Mouse (Mus musculus) small intestine, adult 2 months (tissue): ENCODE measurements around the gene Cltc. TPM values are rescaled to one million over a fixed set of nuclear protein-coding genes. Genes with fewer than 3 reads are reported as not detected.
A peak's percentile ranks its signal among the peaks of the same experiment; 100 is the strongest.

Source experiments
- H3K27ac ChIP-seq: fragments of 200-500 bp; 2 replicates; pipeline ENCODE4 v1.5.1; 2012; ENCODE audit warnings: low read depth, low read length, control low read depth, inconsistent platforms; ENCODE audit not compliant: insufficient read depth
- H3K27me3 ChIP-seq: fragments of 200-500 bp; 2 replicates; pipeline ENCODE4 v1.6.1; 2012; ENCODE audit warnings: mild to moderate bottlenecking, moderate library complexity, low read length, inconsistent platforms; ENCODE audit not compliant: control insufficient read depth, insufficient read depth
- H3K36me3 ChIP-seq: fragments of 200-500 bp; 2 replicates; pipeline ENCODE4 v1.6.1; 2012; ENCODE audit warnings: mild to moderate bottlenecking, low read length, control low read depth, inconsistent platforms; ENCODE audit not compliant: control insufficient read depth, insufficient read depth
- H3K4me1 ChIP-seq: fragments of 200-500 bp; 2 replicates; pipeline ENCODE4 v1.6.1; 2012; ENCODE audit warnings: low read length, inconsistent platforms, mixed read lengths; ENCODE audit not compliant: control insufficient read depth, insufficient read depth, insufficient read length
- H3K4me3 ChIP-seq: fragments of 200-500 bp; 2 replicates; pipeline ENCODE4 v1.5.1; 2012; ENCODE audit warnings: low read depth, mild to moderate bottlenecking, control low read depth, inconsistent platforms, low read length, moderate library complexity
- CTCF ChIP-seq: fragments of 200-500 bp; IDR thresholded peaks from 2 replicates; pipeline ENCODE4 v1.5.1; 2012; ENCODE audit warnings: low read depth, mild to moderate bottlenecking, control low read depth, inconsistent platforms, low read length, moderate library complexity, mixed read lengths; ENCODE audit not compliant: insufficient replicate concordance, insufficient read length; ENCODE audit errors: extremely low read depth
- POLR2A ChIP-seq: fragments of 200-500 bp; IDR thresholded peaks from 2 replicates; pipeline ENCODE4 v1.6.1; 2012; ENCODE audit warnings: low read depth, mild to moderate bottlenecking, control low read depth, inconsistent platforms, low read length, moderate library complexity
- WGBS: fragments of 180-500 bp; shearing (Covaris S2); methylation state at CpG from one replicate; pipeline ENCODE4 v1.1.7; 2018; 5-methylcytosine and 5-hydroxymethylcytosine counted together
- polyA plus RNA-seq: library from polyadenylated mRNA; depleted of rRNA; stranded (reverse); fragments of >200 nt; gene quantifications from 2 replicates; pipeline ENCODE4 v1.2.3, GENCODE M21; 2012

Cltc gene
- polyA plus RNA-seq, 1 experiment = 74.8 TPM

DNA sequence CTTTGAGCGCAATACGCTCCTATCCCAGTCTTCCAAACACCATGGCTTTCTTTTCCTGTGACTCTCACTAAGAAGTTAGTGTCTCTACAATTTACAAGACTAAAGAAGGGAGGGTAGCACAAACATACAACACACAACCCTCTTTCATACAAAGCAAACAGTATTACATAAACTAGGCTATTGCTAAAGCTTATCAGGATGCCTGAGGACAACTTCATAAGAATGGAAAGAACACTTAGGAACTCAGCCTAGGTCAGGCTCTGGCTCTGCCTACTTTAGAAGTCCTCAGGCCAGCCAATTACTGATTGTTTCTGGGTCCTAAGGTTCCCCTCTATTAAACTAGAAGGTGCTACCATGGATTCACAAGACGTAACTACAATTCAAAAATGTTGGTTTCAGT, 76.6 kb downstream of the Cltc start:
- 82% methylated on average over 3 of the region's 3 CpGs for WGBS
- peaks cover 12% of the 10 kb centered on the region; the same call in 1 of the 2 replicates for H3K4me1 ChIP-seq
- TF ChIP-seq POLR2A (no peak), CTCF (no peak)
- no peak overlapping the region for H3K4me3 ChIP-seq
- no peaks in the 10 kb centered on the region for H3K27me3 ChIP-seq
- H3K36me3 ChIP-seq = 0 out of 2 replicates have a peak, but pooled peaks cover 2% of the 10 kb centered on the region
- H3K27ac ChIP-seq = peak overlapping the region; percentile 71

DNA sequence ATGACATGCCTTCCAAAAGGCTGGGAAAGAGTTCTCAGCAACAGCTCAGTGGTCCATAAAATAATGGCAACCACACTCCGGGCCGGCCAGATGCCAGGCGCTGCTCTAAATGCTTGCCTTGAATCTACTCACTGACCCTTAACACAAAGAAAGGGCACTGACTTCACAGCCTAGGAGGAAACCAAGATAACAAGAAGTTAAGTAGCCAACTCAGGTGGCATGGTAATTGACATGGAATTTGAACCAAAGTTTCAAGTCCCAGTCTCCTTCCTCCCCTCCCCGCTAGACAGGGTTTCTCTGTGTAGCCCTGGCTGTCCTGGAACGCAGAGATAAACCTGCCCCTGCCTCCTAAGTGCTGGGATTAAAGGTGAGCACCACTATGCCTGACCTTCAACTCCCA, 78.4 kb downstream of the Cltc start:
- Histone ChIP-seq H3K4me1 (peaks cover 9% of the 10 kb centered on the region; the same call in 1 of the 2 replicates), H3K36me3 (0 out of 2 replicates have a peak, but pooled peaks cover 2% of the 10 kb centered on the region), H3K27ac (peak overlapping the region; percentile 90; the same call in 1 of the 2 replicates), H3K27me3 (no peaks in the 10 kb centered on the region), H3K4me3 (no peak overlapping the region)
- 26% methylated on average over 5 of the region's 5 CpGs for WGBS
- TF ChIP-seq CTCF = no peak
- TF ChIP-seq POLR2A = no peak

DNA sequence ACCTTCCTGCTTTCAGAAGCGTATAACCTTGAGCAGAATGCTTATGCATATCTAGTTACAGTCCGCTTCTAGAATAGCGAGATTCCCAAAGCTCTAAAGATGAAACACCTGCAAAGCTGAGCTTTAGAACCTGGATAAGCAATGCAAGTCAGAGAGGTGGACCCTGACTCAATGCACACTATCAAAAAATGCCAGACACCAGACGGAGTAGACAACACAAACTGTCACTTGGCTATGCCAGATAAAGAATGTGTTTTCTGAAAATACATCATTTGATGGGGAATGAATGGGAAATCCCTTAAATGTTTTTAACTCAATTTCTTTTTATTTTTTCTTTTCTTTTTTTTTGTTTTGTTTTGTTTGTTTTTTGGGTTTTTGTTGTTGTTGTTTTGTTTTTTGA, 81.8 kb downstream of the Cltc start:
- Histone ChIP-seq H3K27ac (no peak overlapping the region), H3K36me3 (0 out of 2 replicates have a peak, but pooled peaks cover 2% of the 10 kb centered on the region), H3K27me3 (no peaks in the 10 kb centered on the region), H3K4me3 (no peak overlapping the region), H3K4me1 (peaks cover 9% of the 10 kb centered on the region; the same call in 1 of the 2 replicates)
- 88% methylated on average over 4 of the region's 4 CpGs for WGBS
- TF ChIP-seq POLR2A (no peak), CTCF (no peak)

DNA sequence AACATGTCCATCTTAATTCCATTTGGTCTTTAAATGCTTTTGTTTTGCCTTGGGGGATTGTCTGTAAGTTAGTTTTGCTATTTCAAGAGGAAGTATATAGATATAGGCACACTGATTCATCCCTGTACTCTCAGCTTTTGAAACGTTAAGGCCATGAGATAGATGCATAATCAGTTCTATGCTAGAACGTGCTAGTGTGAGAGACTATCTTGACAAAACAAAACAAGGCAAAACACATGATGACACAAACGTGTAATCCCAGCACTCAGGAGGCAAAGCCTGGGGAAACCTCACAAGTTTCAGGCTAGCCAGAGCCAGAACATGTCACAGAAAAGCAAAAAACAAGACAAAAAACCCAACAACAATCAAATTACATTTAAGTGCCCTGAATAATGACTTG, 84.6 kb downstream of the Cltc start:
- no peak overlapping the region for H3K4me3 ChIP-seq
- peaks cover 6% of the 10 kb centered on the region; the same call in 1 of the 2 replicates for H3K4me1 ChIP-seq
- WGBS = 60% methylated on average over 3 of the region's 3 CpGs
- H3K27me3 ChIP-seq = no peaks in the 10 kb centered on the region
- TF ChIP-seq POLR2A = no peak
- no peak for TF ChIP-seq CTCF
- H3K36me3 ChIP-seq = no peaks in the 10 kb centered on the region
- no peak overlapping the region for H3K27ac ChIP-seq

DNA sequence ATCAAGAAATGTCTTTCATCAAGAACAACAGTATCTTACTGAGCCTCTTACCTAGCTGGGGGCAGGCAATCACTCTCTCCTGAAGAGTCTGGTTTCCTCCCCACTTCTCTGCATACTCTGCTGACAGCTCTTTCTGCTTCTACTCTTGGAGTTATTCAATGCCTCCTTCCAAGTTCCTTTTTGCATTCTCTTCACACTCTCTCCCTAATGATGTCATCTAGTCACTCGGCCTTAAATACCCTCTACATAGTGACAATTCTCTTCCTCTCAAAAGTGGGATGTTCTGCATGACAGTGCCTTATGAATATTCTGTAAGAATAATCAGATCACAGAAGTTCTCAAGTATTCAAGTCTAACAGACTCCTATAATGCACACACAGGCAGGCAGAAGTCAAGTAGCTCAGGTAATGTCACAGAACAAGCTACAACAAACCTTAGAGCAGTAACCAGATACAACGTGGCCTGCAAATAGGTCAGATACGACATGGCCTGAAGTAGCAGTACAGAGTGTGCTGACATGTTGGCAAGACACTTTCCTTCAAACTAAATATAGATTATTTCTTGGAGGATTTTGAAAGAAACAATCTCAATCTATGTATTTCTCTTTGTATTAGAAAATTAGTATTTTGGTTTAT, 86.2 kb downstream of the Cltc start:
- no peak overlapping the region for H3K27ac ChIP-seq
- no peaks in the 10 kb centered on the region for H3K27me3 ChIP-seq
- no peaks in the 10 kb centered on the region; the same call in 1 of the 2 replicates for H3K36me3 ChIP-seq
- WGBS = 74% methylated on average over 3 of the region's 3 CpGs
- no peaks in the 10 kb centered on the region for H3K4me1 ChIP-seq
- no peak overlapping the region for H3K4me3 ChIP-seq
- TF ChIP-seq CTCF (no peak), POLR2A (no peak)

- H3K4me3 ChIP-seq = no peak overlapping the region
- no peaks in the 10 kb centered on the region for H3K27me3 ChIP-seq
- no peaks in the 10 kb centered on the region for H3K4me1 ChIP-seq
- no peak for TF ChIP-seq CTCF
- TF ChIP-seq POLR2A = no peak
- H3K27ac ChIP-seq = no peak overlapping the region
- WGBS = 57% methylated on average over 3 of the region's 3 CpGs
- peaks cover 13% of the 10 kb centered on the region for H3K36me3 ChIP-seq
Observed at GRCm38 (mm10) chr11:86668169-86668568, 89.2 kb downstream of the Cltc start.

DNA sequence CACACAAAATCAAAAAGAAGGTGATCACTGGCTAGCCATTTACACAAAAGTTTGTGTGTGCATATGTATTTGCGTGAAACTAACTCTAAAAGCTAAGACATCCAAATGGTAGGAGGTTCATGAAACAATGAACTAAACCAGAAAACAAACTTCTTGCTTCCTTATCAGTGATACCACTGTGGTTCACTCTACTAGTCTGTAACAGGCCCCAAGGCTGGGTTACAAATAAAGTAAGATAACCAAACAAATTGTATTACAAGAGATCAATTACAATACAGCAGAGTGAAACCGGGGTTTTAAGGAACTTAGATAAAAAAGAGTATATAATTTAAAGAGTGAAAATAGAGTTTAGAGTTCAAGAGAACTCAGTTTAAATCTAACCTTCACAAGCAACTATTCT, 89.8 kb downstream of the Cltc start:
- Histone ChIP-seq H3K27ac (no peak overlapping the region), H3K36me3 (peaks cover 15% of the 10 kb centered on the region), H3K27me3 (no peaks in the 10 kb centered on the region), H3K4me1 (no peaks in the 10 kb centered on the region), H3K4me3 (no peak overlapping the region)
- TF ChIP-seq CTCF = no peak
- TF ChIP-seq POLR2A = no peak
- 64% methylated on average over 2 of the region's 2 CpGs for WGBS
